Mouse (Mus musculus) C2C12 (cell line): Measurements from ENCODE around the gene RPS10-NUDT3.

ENCODE experiments used
- CTCF ChIP-seq: IDR thresholded peaks from one replicate; pipeline ENCODE4 v1.5.1; 2011; ENCODE audit not compliant: control insufficient read depth, insufficient read depth, insufficient read length
- FOSL1 ChIP-seq: IDR thresholded peaks from one replicate; pipeline ENCODE4 v1.8.0; 2011; ENCODE audit warnings: mild to moderate bottlenecking, low read length; ENCODE audit not compliant: poor library complexity, insufficient read depth, severe bottlenecking
- MAX ChIP-seq: IDR thresholded peaks from one replicate; pipeline ENCODE4 v1.6.1; 2011; ENCODE audit warnings: mild to moderate bottlenecking, control low read depth
- MYOG ChIP-seq: IDR thresholded peaks from one replicate; pipeline ENCODE4 v1.6.1; 2011; ENCODE audit not compliant: control insufficient read depth, insufficient read length; ENCODE audit errors: extremely low read depth
- USF1 ChIP-seq: IDR thresholded peaks from one replicate; pipeline ENCODE4 v1.6.1; 2011; ENCODE audit warnings: low read depth, mild to moderate bottlenecking, control low read depth, moderate library complexity

- TF ChIP-seq FOSL1 = no peak
- no peak for TF ChIP-seq CTCF
- no peak for TF ChIP-seq MAX
- TF ChIP-seq MYOG = no peak
- no peak for TF ChIP-seq USF1
These were observed 23.0 kb downstream of the RPS10-NUDT3 start for GRCm38 (mm10) chr17:27611994-27612393.
